Mouse (Mus musculus) brain, embryonic 18.5 days (tissue): Measurements from ENCODE around the gene Gtpbp1.

Experiments used
- DNase-seq: peaks from one replicate; pipeline ENCODE4 v3.0.0-alpha.2; 2012; ENCODE audit warnings: low read depth, low spot score

Gene Gtpbp1

GRCm38 (mm10) chr15:79753420-79753752, 62.7 kb downstream of the Gtpbp1 start:
- no peak for DNase-seq

DNA sequence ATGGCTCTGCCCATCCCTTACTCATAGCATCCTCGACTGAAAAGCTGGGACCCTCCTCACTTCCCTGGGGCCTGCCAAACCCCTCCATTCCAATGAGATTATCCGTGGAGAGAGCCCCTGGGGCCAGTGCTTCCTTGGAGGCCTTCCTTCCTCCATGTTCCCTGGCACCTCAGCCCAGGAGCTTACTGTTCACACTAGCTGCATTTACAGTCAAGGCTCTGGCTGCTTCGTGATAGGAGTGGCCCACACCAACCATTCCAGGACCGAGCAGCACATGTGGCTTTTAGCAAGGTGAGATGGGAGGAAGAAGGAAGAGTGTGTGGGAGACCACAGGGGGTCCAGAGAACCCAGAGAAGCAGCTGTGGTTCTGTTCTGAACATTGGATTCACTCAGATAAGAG, 63.2 kb downstream of the Gtpbp1 start:
- DNase-seq, result no peak

DNA sequence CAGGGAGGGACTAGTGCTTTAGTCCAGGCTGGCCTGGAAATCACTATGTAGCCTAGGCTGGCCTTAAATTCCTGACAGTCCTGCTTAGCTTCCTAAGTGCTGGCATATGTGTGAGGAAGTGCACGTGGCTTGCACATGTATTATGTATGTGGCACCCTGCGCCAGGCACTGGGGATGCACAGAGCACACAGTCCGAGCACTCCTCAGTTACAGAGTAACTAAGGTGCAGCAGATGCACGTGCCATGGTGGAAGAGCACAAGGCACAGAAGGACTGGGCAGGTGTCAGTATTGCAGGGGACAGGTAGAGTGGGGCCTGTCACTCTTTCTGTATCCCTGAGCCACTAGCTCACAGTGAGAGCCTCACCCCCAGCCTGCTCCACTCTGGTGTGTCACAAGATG, 64.5 kb downstream of the Gtpbp1 start:
- no peak for DNase-seq

DNA sequence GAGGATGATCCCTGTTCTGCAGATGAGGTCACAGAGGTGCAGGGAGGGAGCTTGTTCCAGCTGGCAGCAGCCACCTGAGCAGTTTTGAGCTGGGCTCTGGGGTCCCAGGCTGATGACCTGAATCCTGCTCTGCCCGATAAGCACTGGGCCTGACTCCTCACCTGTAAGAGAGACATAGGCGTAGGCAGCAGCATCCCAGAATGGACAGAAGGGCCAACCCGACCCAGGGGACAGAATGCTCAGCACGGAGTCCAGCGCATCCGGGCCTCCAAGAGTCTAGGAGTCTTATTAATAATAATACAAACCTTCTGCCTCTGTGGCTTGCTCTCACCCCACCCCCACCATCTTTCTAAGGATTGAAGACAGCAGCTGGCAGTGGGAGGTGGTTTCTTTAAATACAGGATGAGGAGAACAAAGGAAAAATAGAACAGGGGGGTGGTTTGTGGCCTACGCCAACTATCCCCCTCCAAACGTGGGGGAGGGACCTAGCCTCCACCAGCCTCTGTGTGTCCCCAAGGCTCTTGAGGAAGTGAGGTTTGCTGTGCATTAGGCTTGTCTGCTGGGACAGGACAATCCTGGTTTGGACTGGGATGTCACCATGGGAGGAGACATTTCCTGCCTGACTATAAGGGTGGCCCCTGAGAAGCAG, 65.5 kb downstream of the Gtpbp1 start:
- DNase-seq, result no peak

- DNase-seq, result no peak
Measured at GRCm38 (mm10) chr15:79757118-79757517, 66.5 kb downstream of the Gtpbp1 start.

DNA sequence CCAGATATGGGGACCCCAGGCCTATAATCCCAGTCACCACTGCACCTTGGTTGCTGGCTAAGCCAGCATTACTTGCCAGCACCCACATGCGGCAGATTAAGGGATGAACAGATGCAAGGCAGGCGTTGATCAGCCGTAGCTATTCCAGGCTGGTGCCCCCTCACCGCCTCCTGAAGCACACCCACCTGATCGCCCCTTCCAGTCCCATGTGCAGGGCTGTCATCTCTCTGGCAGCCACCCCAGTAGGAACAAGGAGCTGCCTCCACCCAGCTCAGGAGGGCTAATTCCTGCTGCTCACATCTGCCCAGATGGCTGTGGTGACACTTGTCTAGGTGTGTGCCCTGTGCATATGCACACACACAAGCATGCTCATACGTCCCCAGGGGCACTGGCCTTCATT, 70.3 kb downstream of the Gtpbp1 start:
- no peak for DNase-seq

GRCm38 (mm10) chr15:79763001-79763400, 72.4 kb downstream of the Gtpbp1 start:
- no peak for DNase-seq

GRCm38 (mm10) chr15:79763601-79764246, 73.1 kb downstream of the Gtpbp1 start:
- DNase-seq, result no peak

GRCm38 (mm10) chr15:79764539-79765267, 74.1 kb downstream of the Gtpbp1 start:
- no peak for DNase-seq

DNA sequence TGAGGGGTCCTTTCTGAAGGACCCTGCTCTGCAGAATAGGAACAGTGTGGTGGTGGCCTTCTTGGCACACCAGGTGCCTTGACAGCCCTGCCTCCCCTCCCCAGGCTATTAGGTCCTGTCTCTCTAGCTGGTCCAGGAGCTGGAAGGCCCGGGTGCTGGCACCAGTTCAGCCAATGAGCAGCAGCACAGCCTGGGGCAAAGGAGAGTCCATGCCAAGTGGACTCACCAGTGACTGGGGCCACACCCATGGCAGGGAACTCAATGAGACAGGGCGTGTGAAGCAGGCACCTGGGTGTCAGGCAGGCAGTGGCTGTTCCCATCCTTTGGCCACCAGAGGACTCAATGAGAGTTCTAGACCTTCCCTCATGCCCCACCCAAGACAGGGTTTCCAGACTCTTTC, 74.7 kb downstream of the Gtpbp1 start:
- no peak for DNase-seq

DNA sequence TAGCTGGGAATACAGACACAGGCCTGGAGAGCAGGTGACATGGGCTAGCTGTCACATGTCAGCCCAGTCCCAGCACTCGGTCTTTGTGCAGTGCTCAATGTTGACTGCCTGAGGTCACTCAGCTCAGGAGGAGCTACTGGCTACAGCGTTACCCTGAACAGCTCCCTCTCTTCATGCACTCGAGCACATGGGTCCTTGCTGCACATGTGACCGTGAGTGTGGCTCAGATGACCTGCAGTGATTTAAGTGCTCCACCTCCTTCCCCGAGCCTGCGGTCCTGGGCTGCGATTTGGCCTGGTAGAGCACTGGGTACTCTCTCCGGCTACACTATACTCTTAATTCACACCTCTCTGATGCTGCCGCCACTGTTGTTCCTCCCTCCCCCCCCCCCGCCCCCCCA, 75.5 kb downstream of the Gtpbp1 start:
- DNase-seq, result no peak

DNA sequence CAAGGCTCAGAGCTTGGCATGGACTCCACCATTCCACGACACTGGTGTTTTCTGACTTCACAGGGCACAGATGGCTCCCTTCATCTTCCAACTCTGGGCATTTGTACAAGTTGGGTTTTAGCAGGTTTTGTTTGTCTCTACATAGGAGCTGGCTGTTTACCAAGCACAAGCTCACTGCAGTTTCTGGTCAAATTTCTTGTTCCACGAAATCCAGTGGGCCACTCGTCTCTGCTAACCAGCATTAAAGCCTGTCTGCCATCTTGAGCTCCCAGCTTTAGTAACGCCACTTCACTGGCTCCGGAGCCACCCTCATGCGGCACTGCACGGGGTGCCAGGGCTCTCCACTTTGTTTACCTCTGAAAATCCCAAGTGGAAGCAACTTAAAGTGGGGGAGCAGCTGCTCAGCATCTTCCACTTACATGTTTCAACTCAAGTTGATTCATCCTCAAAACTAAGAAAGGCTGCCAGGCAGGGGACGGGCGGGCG, 76.0 kb downstream of the Gtpbp1 start:
- DNase-seq, result no peak

- no peak for DNase-seq
Measured at GRCm38 (mm10) chr15:79767327-79767961, 76.8 kb downstream of the Gtpbp1 start.

GRCm38 (mm10) chr15:79768302-79768701, 77.7 kb downstream of the Gtpbp1 start:
- DNase-seq, result no peak

- DNase-seq, result no peak
Measured at GRCm38 (mm10) chr15:79770629-79771240, 80.1 kb downstream of the Gtpbp1 start.
